Mouse (Mus musculus): ENCODE measurements around the gene Dcaf6.

- TF ChIP-seq POLR2A (IDR thresholded peaks at IDR 0.05; ENCODE audit: low read depth, low read length) (no peak), CTCF (conservative IDR thresholded peaks at IDR 0.05; ENCODE audit: insufficient read depth, insufficient read length, low read depth, low read length) (no peak)
Observed at GRCm38 (mm10) chr1:165356347-165356746, 103.9 kb downstream of the Dcaf6 start.

All from kidney, adult 2 months (tissue).